11 mouse cellular contexts compared by ENCODE assay signal in the genomic region with DNA sequence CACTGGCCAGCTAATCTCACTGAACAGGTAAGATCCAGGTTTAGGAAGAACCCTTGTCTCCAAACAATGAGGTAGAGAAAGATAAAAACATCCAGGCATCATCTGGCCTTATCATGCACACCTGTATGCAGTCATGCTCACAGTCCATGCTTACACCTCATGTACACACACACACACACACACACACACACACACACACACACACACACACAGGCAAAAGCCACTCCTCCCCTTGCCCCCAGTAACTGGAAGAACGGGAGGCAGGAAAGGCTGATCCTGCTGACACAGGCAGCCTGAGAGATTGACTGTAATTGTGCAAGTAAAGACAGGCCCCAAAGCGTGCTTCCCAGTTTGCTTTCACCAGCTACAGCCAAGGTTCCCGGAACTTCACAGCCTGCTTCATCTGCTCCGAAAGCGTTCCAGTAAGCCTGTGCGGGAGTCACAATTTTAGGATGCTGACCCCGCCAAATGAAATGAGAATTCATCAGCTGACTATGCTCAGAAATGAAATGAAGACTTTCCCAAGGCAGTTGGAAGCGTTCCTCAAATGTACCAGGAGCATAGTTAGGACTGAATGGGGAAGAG. TPM values are rescaled to one million over a fixed set of nuclear protein-coding genes. Genes with fewer than 3 reads are reported as not detected.
DNase-seq lines count a peak whose midpoint lies in the region; ATAC-seq and TF ChIP-seq lines count a peak whose summit lies in the region.
"Had no signal": no experiment of that assay in that cellular context is flagged by ENCODE, and none has a peak within 500 bp of the region (broad histone marks: within the 10 kb centered on the region; RNA-seq: fewer than 3 reads in every experiment).

No protein-coding gene starts in this region.

- H3K9ac ChIP-seq in kidney, embryonic 15.5 days, result no peak overlapping the region
- H3K9ac ChIP-seq in intestine, embryonic 14.5 days (ENCODE audit: low read length), result no peak overlapping the region
- H3K9ac ChIP-seq in midbrain, postnatal 0 days (replicated peaks; ENCODE audit: low read length, poor library complexity, severe bottlenecking), result no peak overlapping the region
- H3K9ac ChIP-seq: liver, embryonic 15.5 days had no signal

- 72% methylated on average over 8 of the region's 8 CpGs for WGBS in kidney, embryonic 15.5 days
- 51% methylated on average over 8 of the region's 8 CpGs for WGBS in intestine, embryonic 14.5 days
- 69% methylated on average over 8 of the region's 8 CpGs for WGBS in midbrain, postnatal 0 days

- no peak overlapping the region for H3K4me3 ChIP-seq in kidney, embryonic 15.5 days (replicated peaks)
- no peak overlapping the region for H3K4me3 ChIP-seq in intestine, embryonic 14.5 days (ENCODE audit: low read depth, low read length)
- H3K4me3 ChIP-seq in midbrain, postnatal 0 days (ENCODE audit: low read depth, low read length), result no peak overlapping the region
- H3K4me3 ChIP-seq: liver, embryonic 15.5 days had no signal

- no peak for DNase-seq in kidney, adult 11 months
- DNase-seq in urinary bladder, postnatal 14 days (ENCODE audit: low spot score), result peak; percentile 58
- no peak for DNase-seq in urinary bladder, postnatal 10 days (ENCODE audit: low spot score)
- no peak for DNase-seq in intestine, embryonic 14.5 days (ENCODE audit: low spot score)
- DNase-seq in spleen, postnatal 4 days (ENCODE audit: low spot score in 2 of 2), result no peak
- no peak for DNase-seq in midbrain, postnatal 0 days (ENCODE audit: low spot score)
- no peak for DNase-seq in yolk sac, embryonic 10.5 days (ENCODE audit: low spot score)

- ATAC-seq in kidney, embryonic 15.5 days (replicated peaks; ENCODE audit: low FRiP score), result no peak
- no peak for ATAC-seq in intestine, embryonic 14.5 days (replicated peaks; ENCODE audit: low FRiP score, low TSS enrichment, low read depth)
- no peak for ATAC-seq in midbrain, postnatal 0 days (ENCODE audit: low FRiP score)
- ATAC-seq: inflammation-experienced regulatory T-cells, adult 6 months had no signal

- no peaks in the 10 kb centered on the region for H3K9me3 ChIP-seq in kidney, embryonic 15.5 days (replicated peaks)
- H3K9me3 ChIP-seq in intestine, embryonic 14.5 days (ENCODE audit: control insufficient read depth, low read length), result no peaks in the 10 kb centered on the region
- H3K9me3 ChIP-seq in midbrain, postnatal 0 days (ENCODE audit: low read length), result no peaks in the 10 kb centered on the region
- H3K9me3 ChIP-seq: G1E; liver, embryonic 15.5 days had no signal

- H3K4me1 ChIP-seq in kidney, embryonic 15.5 days, result no peaks in the 10 kb centered on the region
- peaks cover 13% of the 10 kb centered on the region; the same call in 1 of the 2 replicates for H3K4me1 ChIP-seq in intestine, embryonic 14.5 days (replicated peaks; ENCODE audit: control insufficient read depth, insufficient read depth, low read length)
- H3K4me1 ChIP-seq in midbrain, postnatal 0 days (ENCODE audit: insufficient read depth, low read length), result 0 out of 2 replicates have a peak, but pooled peaks cover 2% of the 10 kb centered on the region

- 0 out of 2 replicates have a peak overlapping the region, but pooled peaks have one; percentile 2 for H3K27ac ChIP-seq in kidney, embryonic 15.5 days
- H3K27ac ChIP-seq in intestine, embryonic 14.5 days (ENCODE audit: low read depth), result peak overlapping the region; percentile 64
- no peak overlapping the region; the same call in 1 of the 2 replicates for H3K27ac ChIP-seq in midbrain, postnatal 0 days (ENCODE audit: low read depth, low read length)
- H3K27ac ChIP-seq: liver, embryonic 15.5 days had no signal

- no peak overlapping the region for H3K4me2 ChIP-seq in kidney, embryonic 15.5 days
- H3K4me2 ChIP-seq in intestine, embryonic 14.5 days (ENCODE audit: low read length), result no peak overlapping the region
- H3K4me2 ChIP-seq in midbrain, postnatal 0 days (ENCODE audit: low read depth, low read length, poor library complexity, severe bottlenecking), result no peak overlapping the region
- H3K4me2 ChIP-seq: liver, embryonic 15.5 days had no signal

- no peaks in the 10 kb centered on the region for H3K36me3 ChIP-seq in kidney, embryonic 15.5 days
- no peaks in the 10 kb centered on the region for H3K36me3 ChIP-seq in intestine, embryonic 14.5 days (ENCODE audit: control insufficient read depth, insufficient read depth, low read length)
- no peaks in the 10 kb centered on the region for H3K36me3 ChIP-seq in midbrain, postnatal 0 days (ENCODE audit: insufficient read depth, low read length)
- H3K36me3 ChIP-seq: liver, embryonic 15.5 days had no signal

- TF ChIP-seq CTCF in midbrain, postnatal 0 days (IDR thresholded peaks at IDR 0.05), result no peak

- no peaks in the 10 kb centered on the region for H3K27me3 ChIP-seq in kidney, embryonic 15.5 days
- no peaks in the 10 kb centered on the region for H3K27me3 ChIP-seq in intestine, embryonic 14.5 days (replicated peaks; ENCODE audit: control insufficient read depth, insufficient read depth, low read length)
- no peaks in the 10 kb centered on the region for H3K27me3 ChIP-seq in midbrain, postnatal 0 days (ENCODE audit: insufficient read depth, low read length)
- H3K27me3 ChIP-seq: liver, embryonic 15.5 days had no signal

RNA-seq across cellular contexts. Expression of a gene that starts 19.4 kb away (rescaled TPM):
- polyA plus RNA-seq in kidney, embryonic 15.5 days (2015; fragmentation: Nextera tagmentation; extraction: Ambion mirVana), result 5.3 and 5.5 TPM in 2 replicates
- 13.7 and 17.1 TPM in 2 replicates for polyA plus RNA-seq in intestine, embryonic 14.5 days (2014; fragmentation: Nextera tagmentation; extraction: Ambion mirVana)
- 5.4 and 6.2 TPM in 2 replicates for total RNA-seq in midbrain, postnatal 0 days (2014; rRNA removed)
- 2.9 and 3.4 TPM in 2 replicates for polyA plus RNA-seq in midbrain, postnatal 0 days (2015; fragmentation: Nextera tagmentation; extraction: Ambion mirVana)
